Mouse (Mus musculus) heart, embryonic 14.5 days (tissue): ENCODE data around the gene Adat3. TPM values are rescaled to one million over a fixed set of nuclear protein-coding genes. Genes with fewer than 3 reads are reported as not detected.
"Not testable (repeated sequence)": the region's sequence is repeated elsewhere in the genome, so short reads cannot be mapped to it uniquely, and the experiment has no call there.

Experiments
- ATAC-seq: fragments of 200-750 bp; cut with Nextera tagmentation; 2 replicates; pipeline ENCODE4 v1.8.0; 2017; ENCODE audit warnings: low read depth, moderate TSS enrichment; ENCODE audit not compliant: insufficient number of reproducible peaks, insufficient read depth, low FRiP score
- H3K27ac ChIP-seq, 2 experiments: fragments of 200-500 bp in 1 of 2; fragments of 300-500 bp in 1 of 2; sonication (generic) in 1 of 2; replicated peaks in 1 of 2; 2 replicates each; pipeline ENCODE4 v1.5.1; 2012 to 2014; ENCODE audit warnings: low read depth in 2 of 2, low read length in 2 of 2, control low read depth in 1 of 2, mild to moderate bottlenecking in 1 of 2, mixed read lengths in 1 of 2; ENCODE audit not compliant: control insufficient read depth in 1 of 2, insufficient read depth in 1 of 2
- H3K27me3 ChIP-seq: fragments of 300-500 bp; sonication (generic); 2 replicates; pipeline ENCODE4 v1.6.1; 2014; ENCODE audit warnings: mild to moderate bottlenecking, low read length, control low read depth; ENCODE audit not compliant: control insufficient read depth, insufficient read depth
- H3K36me3 ChIP-seq: fragments of 300-500 bp; sonication (generic); 2 replicates; pipeline ENCODE4 v1.6.1; 2014; ENCODE audit warnings: mild to moderate bottlenecking, control low read depth, low read length, mixed read lengths; ENCODE audit not compliant: control insufficient read depth, insufficient read depth
- H3K4me1 ChIP-seq, 2 experiments: fragments of 200-500 bp in 1 of 2; fragments of 300-500 bp in 1 of 2; sonication (generic) in 1 of 2; 2 replicates each; pipeline ENCODE4 v1.6.1; 2012 to 2014; ENCODE audit warnings: low read length in 2 of 2, control low read depth in 1 of 2, mixed read lengths in 1 of 2; ENCODE audit not compliant: control insufficient read depth in 2 of 2, insufficient read depth in 2 of 2
- H3K4me2 ChIP-seq: fragments of 300-500 bp; sonication (generic); 2 replicates; pipeline ENCODE4 v1.6.1; 2014; ENCODE audit warnings: mild to moderate bottlenecking, low read length
- H3K4me3 ChIP-seq, 2 experiments: fragments of 200-500 bp in 1 of 2; fragments of 300-500 bp in 1 of 2; sonication (generic) in 1 of 2; 2 replicates each; pipeline ENCODE4 v1.5.1; 2012 to 2014; ENCODE audit warnings: low read length in 2 of 2, mild to moderate bottlenecking in 2 of 2, control low read depth in 1 of 2, low read depth in 1 of 2, moderate library complexity in 1 of 2; ENCODE audit not compliant: control insufficient read depth in 1 of 2, insufficient read depth in 1 of 2
- H3K9ac ChIP-seq: fragments of 300-500 bp; sonication (generic); 2 replicates; pipeline ENCODE4 v1.6.1; 2014; ENCODE audit warnings: mild to moderate bottlenecking, low read length
- H3K9me3 ChIP-seq: fragments of 300-500 bp; sonication (generic); 2 replicates; pipeline ENCODE4 v1.6.1; 2016; ENCODE audit warnings: low read length, control low read depth; ENCODE audit not compliant: control insufficient read depth
- WGBS: fragments of 180-500 bp; shearing (Covaris S2); extraction: QIAGEN DNeasy Blood & Tissue Kit; methylation state at CpG from one replicate; pipeline ENCODE4 v1.1.7; 2014; 5-methylcytosine and 5-hydroxymethylcytosine counted together
- polyA plus RNA-seq: library from polyadenylated mRNA; unstranded; fragments of >200 nt; fragmentation: Nextera tagmentation; extraction: Ambion mirVana; gene quantifications from 2 replicates; pipeline ENCODE4 v1.2.1, GENCODE M21; 2014

Gene Adat3
- polyA plus RNA-seq, 1 experiment from 2014 or later = 2.6 TPM

DNA sequence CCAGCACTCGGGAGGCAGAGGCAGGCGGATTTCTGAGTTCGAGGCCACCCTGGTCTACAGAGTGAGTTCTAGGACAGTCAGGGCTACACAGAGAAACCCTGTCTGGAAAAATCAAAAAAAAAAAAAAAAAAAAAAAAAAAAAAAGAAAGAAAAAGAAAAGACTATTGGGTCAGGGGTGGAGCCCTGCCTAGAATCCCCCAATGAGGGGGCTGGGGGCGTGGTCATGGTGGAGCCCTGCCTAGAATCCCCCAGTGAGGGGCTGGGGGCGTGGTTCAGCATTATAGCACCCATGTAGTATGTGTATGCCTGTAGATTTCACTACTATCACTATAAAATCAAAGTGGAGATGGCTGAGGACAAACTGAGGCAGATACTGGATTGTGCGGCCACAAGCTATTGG, 47.2 kb downstream of the Adat3 start:
- H3K9ac ChIP-seq, H3K4me2 ChIP-seq, H3K4me3 ChIP-seq, H3K27ac ChIP-seq, H3K9me3 ChIP-seq, H3K4me1 ChIP-seq, ATAC-seq, H3K27me3 ChIP-seq: not testable (repeated sequence)
- peaks cover 40% of the 10 kb centered on the region for H3K36me3 ChIP-seq
- WGBS = 84% methylated on average over 6 of the region's 6 CpGs

DNA sequence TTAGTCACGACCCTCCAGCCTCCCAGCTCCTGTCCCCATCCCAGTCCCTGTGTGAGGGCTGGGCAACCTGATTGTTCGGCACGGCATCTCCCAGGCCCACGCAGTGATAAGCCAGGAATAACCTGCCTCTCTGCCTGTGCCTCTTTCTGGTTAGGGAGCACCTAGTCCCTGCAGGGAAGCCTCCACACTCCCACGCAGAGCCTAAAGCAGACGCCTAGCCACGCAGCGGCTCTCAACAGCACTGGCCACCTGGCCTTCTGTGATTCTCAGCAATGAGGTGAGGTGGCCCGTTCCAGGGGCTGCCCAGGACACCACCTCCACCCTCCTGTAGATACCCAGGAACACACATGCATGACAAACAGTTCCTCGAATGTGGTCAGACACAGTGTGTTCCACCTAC, 47.7 kb downstream of the Adat3 start:
- no peaks in the 10 kb centered on the region for H3K27me3 ChIP-seq
- 77% methylated on average over 10 of the region's 10 CpGs for WGBS
- no peak for ATAC-seq
- H3K4me1 ChIP-seq = peaks cover 5 to 13% of the 10 kb centered on the region in 2 experiments
- peaks cover 35% of the 10 kb centered on the region for H3K36me3 ChIP-seq
- H3K9me3 ChIP-seq = no peaks in the 10 kb centered on the region
- H3K27ac ChIP-seq = no peak overlapping the region
- no peak overlapping the region for H3K4me3 ChIP-seq
- no peak overlapping the region for H3K9ac ChIP-seq
- no peak overlapping the region for H3K4me2 ChIP-seq

DNA sequence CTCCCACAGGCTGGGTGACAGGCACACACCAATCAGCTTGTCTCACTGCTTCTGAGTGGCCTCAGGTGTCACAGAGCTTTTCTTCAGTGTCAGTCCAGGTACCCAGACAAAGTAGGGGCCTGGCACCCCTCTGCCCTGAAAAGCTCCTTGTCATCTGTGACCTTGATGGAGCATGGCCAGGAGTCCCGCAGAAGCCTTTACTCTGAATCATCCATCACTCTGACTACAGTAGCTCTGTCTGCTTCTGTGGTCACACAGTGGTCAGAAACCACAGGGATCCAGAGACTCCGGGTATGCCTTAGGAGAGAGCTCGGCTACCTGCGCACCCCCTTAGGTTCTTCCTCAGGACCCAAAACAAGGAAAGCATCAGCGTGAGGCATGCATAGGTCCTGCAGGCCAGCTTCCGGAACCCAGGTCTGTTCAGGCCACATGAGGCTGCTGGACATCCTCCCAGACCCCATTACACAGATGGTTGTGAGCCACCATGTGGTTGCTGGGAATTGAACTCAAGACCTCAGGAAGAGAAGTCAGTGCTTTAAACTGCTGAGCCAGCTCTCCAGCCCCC, 50.6 kb downstream of the Adat3 start:
- no peak overlapping the region for H3K27ac ChIP-seq

GRCm38 (mm10) chr10:80654866-80655265, 52.2 kb downstream of the Adat3 start:
- Histone ChIP-seq H3K27ac (no peak overlapping the region), H3K27me3 (no peaks in the 10 kb centered on the region), H3K9ac (0 out of 2 replicates have a peak overlapping the region, but pooled peaks have one; percentile 31), H3K4me2 (peak overlapping the region; percentile 77), H3K36me3 (peaks cover 6% of the 10 kb centered on the region; the same call in 1 of the 2 replicates), H3K9me3 (no peaks in the 10 kb centered on the region), H3K4me1 (peaks cover 12 to 25% of the 10 kb centered on the region in 2 experiments), H3K4me3 (no peak overlapping the region)
- no peak for ATAC-seq
- 85% methylated on average over 6 of the region's 6 CpGs for WGBS

More for the DNA sequence above, 50.6 kb downstream of the Adat3 start:
- Histone ChIP-seq H3K36me3 (peaks cover 9% of the 10 kb centered on the region), H3K4me1 (peaks cover 12 to 23% of the 10 kb centered on the region in 2 experiments), H3K4me3 (no peak overlapping the region), H3K9ac (no peak overlapping the region), H3K9me3 (no peaks in the 10 kb centered on the region), H3K4me2 (no peak overlapping the region), H3K27me3 (no peaks in the 10 kb centered on the region)
- no peak for ATAC-seq
- WGBS = 85% methylated on average over 6 of the region's 6 CpGs

- Histone ChIP-seq H3K9ac (peak overlapping the region; percentile 94), H3K9me3 (no peaks in the 10 kb centered on the region), H3K4me2 (peak overlapping the region; percentile 77), H3K4me1 (peaks cover 12 to 25% of the 10 kb centered on the region in 2 experiments), H3K36me3 (peaks cover 6% of the 10 kb centered on the region; the same call in 1 of the 2 replicates), H3K4me3 (peak overlapping the region; percentile 71 to 93), H3K27ac (peak overlapping the region in 1 of 2 experiments; percentile 72; a peak in 2 of 4 replicates), H3K27me3 (no peaks in the 10 kb centered on the region)
- WGBS = 4% methylated on average over 12 of the region's 12 CpGs
- 0 out of 2 replicates have a peak, but pooled peaks have one; percentile 7 for ATAC-seq
Measured at GRCm38 (mm10) chr10:80655406-80656129, 52.9 kb downstream of the Adat3 start.

DNA sequence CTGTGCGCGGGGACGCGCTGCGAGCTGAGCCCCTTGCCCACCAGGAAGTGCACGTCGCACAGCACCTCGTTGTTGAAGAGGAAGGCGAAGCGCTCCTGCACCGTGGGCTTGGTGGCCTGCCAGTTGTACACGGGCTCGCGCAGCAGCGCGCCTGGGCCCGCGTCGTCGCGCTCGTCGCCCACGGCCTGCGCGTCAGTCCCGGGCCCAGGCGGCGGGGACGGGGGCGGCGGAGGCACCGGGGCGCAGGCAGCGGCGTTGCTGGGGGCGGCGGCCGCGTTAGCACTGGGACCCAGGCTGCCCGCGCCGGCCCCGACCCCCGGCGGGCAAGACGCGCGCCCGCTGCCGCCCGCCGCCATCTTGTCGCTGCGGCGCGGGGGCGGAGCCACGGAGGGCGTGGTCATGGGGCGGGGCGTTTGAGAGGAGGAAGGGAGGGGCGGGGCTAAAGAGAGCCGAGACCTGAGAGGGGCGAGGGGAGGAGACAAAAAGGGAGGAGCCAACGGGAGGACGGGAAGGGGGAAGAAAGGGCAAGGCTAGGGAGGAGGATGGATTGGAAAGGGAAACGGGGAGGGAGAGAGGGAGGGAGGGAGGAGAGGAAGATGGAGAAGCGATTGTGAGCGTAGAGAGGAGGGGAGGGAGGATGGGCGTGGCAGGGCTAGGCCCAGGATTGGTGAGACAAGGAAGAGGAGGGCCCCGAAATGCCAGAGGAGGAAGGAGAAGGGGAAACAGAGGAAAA, 53.6 kb downstream of the Adat3 start:
- H3K9ac ChIP-seq = peak overlapping the region; percentile 94
- H3K27me3 ChIP-seq = no peaks in the 10 kb centered on the region
- peak overlapping the region; percentile 82 for H3K27ac ChIP-seq
- peak overlapping the region; percentile 77 for H3K4me2 ChIP-seq
- H3K36me3 ChIP-seq = peaks cover 6% of the 10 kb centered on the region; the same call in 1 of the 2 replicates
- under 1% methylated on average over 69 of the region's 72 CpGs for WGBS
- no peaks in the 10 kb centered on the region for H3K9me3 ChIP-seq
- peaks cover 12 to 25% of the 10 kb centered on the region in 2 experiments for H3K4me1 ChIP-seq
- ATAC-seq = peak; percentile 84
- H3K4me3 ChIP-seq = peak overlapping the region; percentile 71 to 93

DNA sequence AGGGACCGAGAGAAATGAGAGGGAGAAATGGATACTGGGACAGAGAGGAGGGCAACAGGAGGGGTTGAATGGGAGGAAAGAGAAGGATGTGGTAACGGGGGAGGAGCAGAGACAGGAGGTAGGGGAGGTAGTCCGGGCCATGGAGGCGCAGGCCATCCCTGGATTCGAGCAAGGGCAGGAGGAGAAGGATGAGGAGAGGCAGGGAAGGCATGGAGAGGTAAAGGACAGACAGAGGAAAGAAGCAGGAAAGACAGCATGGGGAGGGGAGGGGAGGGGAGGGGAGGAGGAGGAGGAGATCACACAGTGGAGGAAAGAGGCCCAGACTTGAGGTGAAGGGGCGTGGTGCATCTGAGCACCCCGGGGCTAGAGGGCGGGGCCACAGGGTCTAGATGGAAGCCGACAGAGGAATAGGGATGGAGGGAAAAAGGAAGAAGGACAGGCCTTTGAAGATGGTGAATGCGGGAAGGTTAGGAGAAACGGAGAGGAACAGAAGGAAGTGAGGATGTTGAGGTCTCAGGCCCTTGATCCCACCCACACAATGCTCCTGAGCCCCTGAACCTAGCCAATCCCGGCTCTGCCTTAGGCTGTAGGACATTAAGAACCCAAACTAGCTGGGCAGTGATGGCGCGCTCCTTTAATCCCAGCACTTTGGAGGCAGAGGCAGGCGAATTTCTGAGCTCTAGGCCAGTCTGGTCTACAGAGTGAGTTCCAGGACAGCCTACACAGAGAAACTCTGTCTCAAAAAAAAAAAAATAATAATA, 54.4 kb downstream of the Adat3 start, which contains the start of gene Btbd2:
Btbd2 (minus strand) TSS at position 209 of the 761 bp plus-strand sequence.
- Histone ChIP-seq H3K9me3 (no peaks in the 10 kb centered on the region), H3K4me3 (peak within 1 kb of the TSS; percentile 71 to 93), H3K27ac (peak within 1 kb of the TSS; percentile 82), H3K9ac (peak within 1 kb of the TSS; percentile 94), H3K4me2 (peak within 1 kb of the TSS; percentile 77), H3K27me3 (no peaks in the 10 kb centered on the region), H3K36me3 (peaks cover 3% of the 10 kb centered on the region; the same call in 1 of the 2 replicates), H3K4me1 (peaks cover 12 to 25% of the 10 kb centered on the region in 2 experiments)
- 25% methylated on average over 15 of the region's 15 CpGs for WGBS
- ATAC-seq = no peak
